Mouse (Mus musculus) frontal cortex, adult (tissue): Measurements from ENCODE around the gene Hnrnpdl.

ENCODE experiments used
- ATAC-seq: cut with Nextera tagmentation; 2 replicates; pipeline ENCODE4 v1.9.2; 2017; ENCODE audit warnings: mild to moderate bottlenecking, moderate library complexity, mixed read lengths; ENCODE audit not compliant: low TSS enrichment

Gene Hnrnpdl

GRCm38 (mm10) chr5:100005896-100006295 is 33.6 kb downstream of the Hnrnpdl start:
- no peak for ATAC-seq

DNA sequence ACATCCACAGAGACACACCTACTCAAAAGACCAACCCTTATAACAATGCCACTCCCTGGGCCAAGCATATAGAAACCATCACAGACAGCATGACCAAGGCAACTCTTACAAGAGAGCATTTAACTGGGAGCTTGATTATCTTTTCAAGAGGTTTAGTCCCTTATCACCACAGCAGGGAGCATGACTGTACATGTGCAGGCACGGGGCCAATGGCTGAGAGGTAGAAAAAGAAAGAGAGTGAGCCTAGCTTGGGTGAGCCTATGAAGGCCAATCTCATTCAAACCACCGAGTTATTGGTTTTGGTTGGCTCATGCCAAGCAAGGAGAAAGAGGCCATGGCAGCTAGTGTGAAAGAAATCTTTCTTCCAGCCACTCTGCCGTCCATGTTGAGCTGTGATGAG is 34.0 kb downstream of the Hnrnpdl start:
- no peak for ATAC-seq

- no peak for ATAC-seq
Observed at GRCm38 (mm10) chr5:100003895-100004294, 35.6 kb downstream of the Hnrnpdl start.

- ATAC-seq, result no peak
Observed at GRCm38 (mm10) chr5:100000500-100000899, 39.0 kb downstream of the Hnrnpdl start.

GRCm38 (mm10) chr5:100000048-100000447 is 39.4 kb downstream of the Hnrnpdl start:
- no peak for ATAC-seq

- no peak for ATAC-seq
Observed at GRCm38 (mm10) chr5:99994680-99995079, 44.8 kb downstream of the Hnrnpdl start.

GRCm38 (mm10) chr5:99994166-99994565 is 45.3 kb downstream of the Hnrnpdl start:
- ATAC-seq, result no peak
